Mouse (Mus musculus): ENCODE measurements at regions not wholly inside any gene's neighbourhood (a gene's known extent, or its start where the extent isn't known, plus 50 kb on each side); places are given as distances from the start of the nearest gene placed in this dataset.

DNA sequence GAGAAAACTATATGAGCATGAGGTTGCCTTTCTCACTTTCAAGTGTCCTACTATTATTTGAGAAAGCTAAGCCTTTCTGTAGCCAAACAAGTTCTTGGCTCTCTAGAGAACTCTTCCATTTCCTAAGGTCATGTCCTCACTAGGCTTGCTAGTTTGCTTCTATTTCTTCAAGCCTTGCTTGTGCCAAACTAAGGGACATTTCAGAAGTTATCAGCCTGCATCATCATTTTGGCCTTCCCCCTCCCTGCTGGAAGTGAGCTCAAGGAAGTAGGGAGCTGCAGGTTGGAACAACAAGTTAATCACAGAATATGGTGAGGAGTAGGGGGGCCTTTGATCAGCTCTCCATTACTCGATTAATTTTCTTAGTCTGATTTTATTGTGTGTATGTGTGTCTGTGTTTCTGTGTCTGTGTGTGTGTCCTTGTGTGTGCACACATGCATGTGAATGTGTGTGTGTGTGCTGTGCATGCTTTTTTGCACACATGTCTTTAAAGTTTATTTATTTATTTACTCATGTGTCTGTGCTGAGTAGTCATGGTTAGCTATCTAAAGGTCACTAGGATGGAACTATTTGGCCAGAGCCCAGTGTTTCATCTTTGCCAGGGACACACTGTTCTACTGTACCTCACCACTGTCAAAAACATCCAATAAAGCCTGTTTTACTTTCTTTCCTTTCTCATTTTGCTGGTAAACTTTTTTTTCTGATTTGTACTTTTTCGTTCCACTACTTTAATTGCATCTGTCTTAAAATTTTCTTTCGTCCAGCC, 371.4 kb upstream of the Eda2r start:
- in situ Hi-C loops (cut with MboI; ENCODE audit: unreplicated experiment in 2 of 2) = no loop called here

DNA sequence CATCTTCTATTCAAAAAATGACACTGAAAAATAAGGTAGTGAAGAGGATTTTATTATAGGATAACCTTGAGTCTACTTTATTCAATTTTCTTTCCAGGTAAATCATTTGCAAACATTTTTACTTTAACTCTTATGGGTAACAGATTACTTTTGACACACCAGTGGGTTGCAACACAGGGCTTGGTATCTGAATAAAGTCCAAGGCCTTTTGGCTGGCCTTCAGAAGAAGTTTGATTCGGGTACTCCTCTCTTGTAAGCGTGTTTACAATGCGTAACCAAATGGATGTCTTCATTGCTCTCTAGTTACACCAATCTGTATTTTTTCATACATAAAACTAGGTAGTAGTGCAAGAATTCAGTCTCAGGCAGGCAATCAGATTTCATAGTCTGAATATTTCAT, 367.3 kb upstream of the Eda2r start:
- in situ Hi-C loops (cut with MboI; ENCODE audit: unreplicated experiment in 2 of 2) = no loop called here

DNA sequence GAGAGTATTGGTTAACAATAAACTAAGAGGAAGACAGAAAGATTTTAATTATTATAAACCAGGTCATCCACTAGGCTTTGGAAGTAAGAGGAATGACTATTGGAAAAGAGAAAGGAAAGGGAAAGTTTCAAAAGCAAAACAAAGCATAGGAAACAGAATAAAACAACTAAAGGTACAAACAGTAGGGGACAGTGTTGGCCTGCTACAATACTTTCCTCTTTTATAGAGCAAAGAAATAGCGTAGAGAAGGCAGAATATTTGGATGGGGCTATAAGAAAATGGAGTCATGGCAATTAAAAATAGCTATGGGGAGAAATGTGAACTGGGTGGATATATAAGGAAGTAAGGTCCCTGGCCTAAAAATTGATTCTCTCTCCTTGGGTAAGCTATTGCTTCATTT, 347.5 kb upstream of the Eda2r start:
- in situ Hi-C loops (cut with MboI; ENCODE audit: unreplicated experiment in 2 of 2) = loop anchor here in 1 of 2 experiments (10.0 kb wide), 2 partner anchors 900 to 960 kb away; no protein-coding TSS in a partner anchor

GRCm38 (mm10) chrX:97707851-97708250, 330.8 kb upstream of the Eda2r start:
- in situ Hi-C loops (cut with MboI; ENCODE audit: unreplicated experiment in 2 of 2) = no loop called here

GRCm38 (mm10) chrX:97658726-97659125, 281.7 kb upstream of the Eda2r start:
- in situ Hi-C loops (cut with MboI; ENCODE audit: unreplicated experiment in 2 of 2) = no loop called here

DNA sequence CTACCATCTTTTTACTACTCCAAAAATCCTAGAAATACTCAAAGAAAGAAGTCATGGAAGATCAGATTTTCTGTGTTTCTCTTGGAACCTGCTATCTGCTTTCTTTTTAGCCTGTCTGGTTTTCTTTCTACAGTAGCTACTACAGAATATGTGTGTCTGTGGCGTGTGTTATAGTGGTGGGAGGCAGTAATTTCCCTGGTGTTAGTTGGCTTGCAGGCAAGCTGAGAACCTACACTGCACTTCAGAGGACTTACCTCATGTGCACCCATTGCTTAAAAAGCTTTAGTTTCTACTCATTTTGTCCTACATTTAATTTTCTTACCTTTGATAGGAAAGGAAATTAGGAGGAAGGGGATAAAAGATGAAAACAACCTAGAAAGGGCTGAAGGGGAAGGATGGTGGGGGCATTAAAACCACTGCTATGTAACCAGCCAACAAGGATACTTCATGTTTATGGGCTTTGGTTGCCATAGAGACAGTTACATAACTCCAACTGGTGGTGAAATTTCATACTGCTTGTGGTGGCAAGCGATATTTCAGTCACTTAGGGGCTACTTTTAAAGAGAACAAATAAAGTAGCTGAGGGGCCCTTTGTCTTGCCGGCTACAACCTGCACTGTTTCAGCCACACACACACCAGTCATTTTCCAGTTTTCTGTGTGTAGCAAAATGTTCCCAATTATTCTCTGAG, 274.7 kb upstream of the Eda2r start:
- in situ Hi-C loops (cut with MboI; ENCODE audit: unreplicated experiment in 2 of 2) = no loop called here

All from v-Abl transformed pro-B cells (cell line).